8 mouse cellular contexts compared by ENCODE assay signal in the genomic region with DNA sequence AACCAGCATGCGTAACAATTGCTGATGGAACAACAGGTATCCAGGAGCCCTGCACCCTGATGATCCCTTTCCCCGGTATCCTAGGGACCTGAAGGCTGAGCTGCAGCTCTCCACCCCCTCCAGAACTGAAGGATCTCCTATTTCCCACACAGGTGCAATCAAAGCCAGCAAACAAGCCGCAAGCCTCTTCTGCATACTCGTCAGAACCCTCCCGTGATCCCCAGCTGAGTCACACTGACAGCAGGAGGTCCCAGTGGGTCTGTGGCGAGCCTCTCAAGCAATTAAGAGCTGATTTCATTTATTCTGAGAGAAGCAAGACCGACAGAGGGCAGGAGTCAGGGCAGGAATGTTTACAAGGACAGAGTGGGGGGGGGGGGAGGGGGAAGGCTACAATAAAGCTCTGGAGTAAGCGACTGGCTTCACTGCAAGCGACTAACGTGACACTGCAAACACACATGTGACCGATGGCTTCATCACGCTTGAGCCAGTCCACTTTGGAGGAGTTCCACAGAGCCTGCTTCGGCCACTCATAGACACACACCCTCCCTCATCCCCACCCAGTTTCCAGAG. TPM values are rescaled to one million over a fixed set of nuclear protein-coding genes. Genes with fewer than 3 reads are reported as not detected.
DNase-seq lines count a peak whose midpoint lies in the region; ATAC-seq lines count a peak whose summit lies in the region.

No protein-coding gene starts in this region.

- H3K27ac ChIP-seq in embryonic facial prominence, embryonic 15.5 days (replicated peaks): no peak overlapping the region
- H3K27ac ChIP-seq in hindbrain, embryonic 15.5 days (replicated peaks): no peak overlapping the region
- no peak overlapping the region for H3K27ac ChIP-seq in liver, embryonic 11.5 days (ENCODE audit: low read depth, low read length)
- H3K27ac ChIP-seq in neural tube, embryonic 12.5 days: no peak overlapping the region

- H3K4me1 ChIP-seq in embryonic facial prominence, embryonic 15.5 days: peaks cover 18% of the 10 kb centered on the region
- H3K4me1 ChIP-seq in hindbrain, embryonic 15.5 days (replicated peaks): peaks cover 13% of the 10 kb centered on the region
- no peaks in the 10 kb centered on the region; the same call in 1 of the 2 replicates for H3K4me1 ChIP-seq in liver, embryonic 11.5 days (replicated peaks; ENCODE audit: control insufficient read depth, insufficient read depth, low read length)
- H3K4me1 ChIP-seq in neural tube, embryonic 12.5 days: peaks cover 13% of the 10 kb centered on the region

- 5% methylated on average over 13 of the region's 13 CpGs for WGBS in embryonic facial prominence, embryonic 15.5 days
- WGBS in hindbrain, embryonic 15.5 days: 7% methylated on average over 13 of the region's 13 CpGs
- WGBS in liver, embryonic 11.5 days: 18% methylated on average over 13 of the region's 13 CpGs
- 8% methylated on average over 13 of the region's 13 CpGs for WGBS in neural tube, embryonic 12.5 days

- peak overlapping the region; percentile 26; the same call in 1 of the 2 replicates for H3K4me2 ChIP-seq in embryonic facial prominence, embryonic 15.5 days (replicated peaks)
- H3K4me2 ChIP-seq in hindbrain, embryonic 15.5 days: peak overlapping the region; percentile 49
- peak overlapping the region; percentile 47 for H3K4me2 ChIP-seq in liver, embryonic 11.5 days
- H3K4me2 ChIP-seq in neural tube, embryonic 12.5 days (replicated peaks): peak overlapping the region; percentile 54

- H3K36me3 ChIP-seq in embryonic facial prominence, embryonic 15.5 days: no peaks in the 10 kb centered on the region
- no peaks in the 10 kb centered on the region for H3K36me3 ChIP-seq in hindbrain, embryonic 15.5 days
- no peaks in the 10 kb centered on the region for H3K36me3 ChIP-seq in liver, embryonic 11.5 days (ENCODE audit: control insufficient read depth, insufficient read depth, low read length)
- H3K36me3 ChIP-seq in neural tube, embryonic 12.5 days: no peaks in the 10 kb centered on the region

- H3K9ac ChIP-seq in embryonic facial prominence, embryonic 15.5 days: no peak overlapping the region
- no peak overlapping the region for H3K9ac ChIP-seq in hindbrain, embryonic 15.5 days
- no peak overlapping the region for H3K9ac ChIP-seq in liver, embryonic 11.5 days (ENCODE audit: low read depth, low read length)
- H3K9ac ChIP-seq in neural tube, embryonic 12.5 days: no peak overlapping the region

- peak; percentile 47 for DNase-seq in adrenal gland, adult 2 months
- no peak for DNase-seq in adrenal gland, postnatal 4 days (ENCODE audit: low spot score in 2 of 2)
- no peak for DNase-seq in liver, embryonic 11.5 days (ENCODE audit: low spot score)
- no peak for DNase-seq in layer of hippocampus, postnatal 14 days (ENCODE audit: low spot score in 2 of 2)
- DNase-seq in urinary bladder, postnatal 25 days (ENCODE audit: low spot score): no peak

- no peak overlapping the region for H3K4me3 ChIP-seq in embryonic facial prominence, embryonic 15.5 days (replicated peaks)
- H3K4me3 ChIP-seq in hindbrain, embryonic 15.5 days: peak overlapping the region; percentile 3; the same call in 1 of the 2 replicates
- no peak overlapping the region for H3K4me3 ChIP-seq in liver, embryonic 11.5 days (ENCODE audit: low read depth, low read length)
- H3K4me3 ChIP-seq in neural tube, embryonic 12.5 days: no peak overlapping the region

- no peaks in the 10 kb centered on the region for H3K27me3 ChIP-seq in embryonic facial prominence, embryonic 15.5 days
- H3K27me3 ChIP-seq in hindbrain, embryonic 15.5 days: no peaks in the 10 kb centered on the region
- H3K27me3 ChIP-seq in liver, embryonic 11.5 days (replicated peaks; ENCODE audit: control insufficient read depth, insufficient read depth, low read length): no peaks in the 10 kb centered on the region
- H3K27me3 ChIP-seq in neural tube, embryonic 12.5 days (replicated peaks): no peaks in the 10 kb centered on the region

- ATAC-seq in embryonic facial prominence, embryonic 15.5 days (ENCODE audit: insufficient number of reproducible peaks, low FRiP score, low TSS enrichment, low read depth): peak; percentile 75; the same call in 1 of the 2 replicates
- peak; percentile 63 for ATAC-seq in hindbrain, embryonic 15.5 days (ENCODE audit: low FRiP score, low read depth)
- ATAC-seq in liver, embryonic 11.5 days (replicated peaks; ENCODE audit: low FRiP score): peak; percentile 51; the same call in 1 of the 2 replicates
- ATAC-seq in neural tube, embryonic 12.5 days (ENCODE audit: low FRiP score, low read depth): peak; percentile 73

- H3K9me3 ChIP-seq in embryonic facial prominence, embryonic 15.5 days (replicated peaks): no peaks in the 10 kb centered on the region
- no peaks in the 10 kb centered on the region for H3K9me3 ChIP-seq in hindbrain, embryonic 15.5 days
- no peaks in the 10 kb centered on the region for H3K9me3 ChIP-seq in liver, embryonic 11.5 days (ENCODE audit: control insufficient read depth, low read length)
- H3K9me3 ChIP-seq in neural tube, embryonic 12.5 days: no peaks in the 10 kb centered on the region

RNA-seq across cellular contexts. Expression of a gene that starts 29.1 kb away (rescaled TPM):
- total RNA-seq in adrenal gland, adult 2 months (2021): 1 to 10 TPM; 1.8 to 2.9 TPM
- 0.22 and 0.49 TPM in 2 replicates for polyA plus RNA-seq in adrenal gland, adult 2 months (2012; rRNA removed)
- 1 to 10 TPM; 4.1 to 4.5 TPM for total RNA-seq in adrenal gland, postnatal 4 days (2021)
- polyA plus RNA-seq in embryonic facial prominence, embryonic 15.5 days (2015; fragmentation: Nextera tagmentation; extraction: Ambion mirVana): 9.8 and 10.4 TPM in 2 replicates
- 2.7 and 3.1 TPM in 2 replicates for polyA plus RNA-seq in hindbrain, embryonic 15.5 days (2015; fragmentation: Nextera tagmentation; extraction: Ambion mirVana)
- 6.8 and 7.1 TPM in 2 replicates for polyA plus RNA-seq in liver, embryonic 11.5 days (2014; fragmentation: Nextera tagmentation; extraction: Ambion mirVana)
- polyA plus RNA-seq in neural tube, embryonic 12.5 days (2016; fragmentation: Nextera tagmentation; extraction: Ambion mirVana): 31.0 and 40.3 TPM in 2 replicates
- total RNA-seq in layer of hippocampus, postnatal 14 days (2021): 1 to 10 TPM; 3.1 to 4.5 TPM
